Mouse (Mus musculus) fat pad, adult 2 months (tissue): ENCODE measurements at regions not wholly inside any gene's neighbourhood (a gene's known extent, or its start where the extent isn't known, plus 50 kb on each side); places are given as distances from the start of the nearest gene placed in this dataset.
A peak's percentile ranks its signal among the peaks of the same experiment; 100 is the strongest.

Experiments used
- DNase-seq: peaks from one replicate; pipeline ENCODE4 v3.0.0-alpha.2; 2011; ENCODE audit warnings: low read depth, low spot score; ENCODE audit errors: extremely low read depth

DNA sequence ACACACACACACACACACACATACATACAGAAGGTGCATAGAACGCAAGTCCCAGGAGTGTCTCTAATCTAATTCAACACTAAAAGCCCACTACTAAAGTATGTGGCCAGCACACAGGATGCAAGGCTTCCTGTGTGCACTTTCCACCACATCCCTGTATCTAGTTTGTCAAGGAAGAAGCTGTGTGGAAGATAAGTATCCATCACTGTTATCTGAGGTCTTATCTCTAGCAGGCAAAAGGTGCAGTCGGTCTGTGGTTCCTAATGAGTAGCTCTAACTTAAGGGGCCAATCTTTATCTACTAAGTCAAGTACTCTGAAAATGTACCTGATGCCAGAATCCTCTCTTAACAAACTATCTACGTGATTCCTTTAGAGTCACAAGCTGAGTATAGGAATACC lies 295.8 kb upstream of the Pitrm1 start:
- no peak for DNase-seq

DNA sequence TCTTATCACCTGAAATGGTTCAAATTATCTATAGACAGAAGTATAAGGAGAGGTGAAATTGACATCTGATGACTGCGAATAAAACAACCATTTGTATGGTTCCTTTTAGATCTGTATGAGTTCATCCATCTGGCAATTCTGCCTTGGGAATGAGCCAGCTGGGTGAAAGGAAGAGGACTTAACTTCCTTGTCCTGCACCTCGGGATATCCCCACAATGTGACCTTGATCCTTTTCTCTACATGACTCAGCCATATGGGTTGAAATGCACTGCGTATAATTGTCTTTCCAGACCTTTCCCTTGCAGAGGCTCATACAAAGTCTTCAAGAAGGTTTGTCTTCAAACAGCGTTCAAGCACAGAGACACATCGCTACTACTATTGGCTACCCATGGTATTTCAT lies 292.6 kb upstream of the Pitrm1 start:
- DNase-seq = no peak

DNA sequence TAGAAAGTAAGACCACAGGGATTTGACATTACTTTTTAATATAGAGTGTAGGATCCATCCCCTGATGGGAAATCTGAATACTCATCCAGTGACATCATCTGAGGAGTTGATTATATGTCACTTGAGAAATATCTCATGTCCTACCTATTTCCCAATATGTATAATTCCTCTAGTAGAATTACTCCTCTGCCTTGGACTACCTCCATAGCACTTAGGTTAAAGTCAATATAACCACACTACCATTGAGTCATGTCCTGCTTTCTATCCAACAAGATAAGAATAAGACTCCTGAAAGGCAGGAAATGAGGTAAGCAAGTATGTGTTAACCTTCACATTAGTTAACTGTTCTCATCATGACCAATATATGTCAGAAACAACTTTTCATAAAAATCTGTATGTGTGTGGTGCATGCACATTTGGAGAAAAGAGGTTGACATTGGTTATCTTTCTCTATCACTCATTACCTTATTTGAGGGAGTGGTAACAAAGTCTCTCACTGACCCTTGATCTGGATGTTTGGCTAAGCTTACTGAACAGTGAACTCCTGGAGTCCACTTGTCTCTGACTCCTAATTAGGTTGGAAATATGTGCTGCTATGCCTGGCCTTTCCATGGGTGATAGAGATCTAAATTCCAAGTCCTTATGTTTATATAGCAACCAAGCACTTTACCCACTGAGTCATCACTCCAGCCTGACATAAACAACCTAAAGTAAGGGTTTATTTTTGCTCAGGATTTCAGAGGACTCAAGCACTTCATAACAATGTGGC lies 292.0 kb upstream of the Pitrm1 start:
- peak; percentile 5 for DNase-seq

DNA sequence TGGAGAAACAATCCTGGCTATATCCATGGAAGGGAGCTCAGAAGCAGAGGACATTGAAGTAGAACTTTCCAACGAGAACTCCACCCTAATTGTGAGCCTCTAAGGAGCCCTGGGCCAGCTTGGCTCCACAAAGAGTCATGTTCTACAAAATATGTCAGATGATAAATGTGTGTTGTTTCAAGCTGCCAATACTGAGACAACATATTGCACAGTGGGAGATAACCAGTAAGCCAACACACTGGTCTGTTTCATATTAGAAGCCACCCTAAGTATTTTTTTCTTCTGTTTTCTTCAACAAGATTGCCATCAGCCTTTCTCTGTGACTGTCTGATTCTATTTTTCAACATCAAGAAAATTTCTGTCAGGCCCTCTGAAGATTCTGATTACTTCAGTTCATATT lies 289.5 kb upstream of the Pitrm1 start:
- no peak for DNase-seq

DNA sequence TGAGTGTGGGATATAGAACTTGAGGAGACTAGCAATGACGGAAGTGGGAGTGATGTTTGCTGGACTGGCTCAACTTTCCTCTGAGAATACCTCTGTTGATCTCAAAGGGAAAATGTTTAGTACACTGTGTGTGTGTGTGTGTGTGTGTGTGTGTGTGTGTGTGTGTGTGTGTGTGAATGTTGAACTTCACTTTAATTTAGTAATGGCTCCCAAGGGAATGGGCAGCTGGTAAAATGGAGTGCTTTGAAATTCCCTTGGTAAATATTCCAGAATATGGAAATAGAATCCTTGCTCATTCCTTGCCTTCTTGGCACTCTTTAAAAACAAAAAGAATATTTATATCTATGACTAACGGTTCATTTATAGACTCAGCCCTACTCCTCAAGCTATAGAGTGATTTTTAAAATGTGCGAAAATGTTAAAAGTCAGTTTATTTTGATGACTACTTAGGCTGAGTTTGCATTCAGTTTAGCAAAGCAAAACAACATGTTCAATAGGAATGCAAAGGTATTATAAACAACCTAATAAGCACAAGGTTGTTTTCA lies 287.6 kb upstream of the Pitrm1 start:
- no peak for DNase-seq

DNA sequence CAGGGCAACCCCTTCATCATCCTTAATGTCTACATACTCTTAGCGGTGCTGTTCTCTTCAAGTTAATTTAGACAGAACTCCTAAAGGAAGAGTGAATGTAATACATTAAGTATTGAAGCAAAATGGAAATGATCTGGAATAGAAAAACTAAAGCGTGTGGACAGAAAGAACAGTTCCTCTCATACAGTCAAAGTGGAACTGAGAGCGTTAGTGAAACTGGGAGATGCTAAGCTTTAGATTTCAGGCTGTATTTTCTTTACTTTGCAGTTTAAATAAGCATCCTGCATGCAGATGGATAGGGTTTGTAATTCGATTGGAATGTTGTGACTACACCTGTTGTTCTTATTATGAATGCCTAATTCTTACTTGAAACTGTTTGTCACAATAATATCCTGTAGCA lies 286.5 kb upstream of the Pitrm1 start:
- no peak for DNase-seq

DNA sequence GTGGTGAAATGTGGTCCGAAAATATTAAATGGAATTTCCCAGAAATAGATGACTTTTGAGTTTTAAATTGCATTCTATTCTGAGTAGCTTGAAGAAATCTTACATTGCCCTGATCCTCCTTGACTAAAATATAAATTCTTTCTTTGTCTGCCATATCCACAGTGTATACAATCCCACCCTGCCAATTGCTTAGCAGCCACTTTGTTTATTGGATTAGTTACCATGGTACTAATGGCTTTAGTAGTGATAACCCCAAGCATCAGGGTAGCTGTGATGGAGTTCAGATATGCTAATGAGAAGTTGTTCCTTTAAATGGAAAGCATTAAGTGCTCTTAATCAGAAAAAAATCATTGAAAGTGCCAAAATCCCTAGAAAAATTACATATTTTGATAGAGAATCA lies 277.4 kb upstream of the Pitrm1 start:
- DNase-seq = no peak

DNA sequence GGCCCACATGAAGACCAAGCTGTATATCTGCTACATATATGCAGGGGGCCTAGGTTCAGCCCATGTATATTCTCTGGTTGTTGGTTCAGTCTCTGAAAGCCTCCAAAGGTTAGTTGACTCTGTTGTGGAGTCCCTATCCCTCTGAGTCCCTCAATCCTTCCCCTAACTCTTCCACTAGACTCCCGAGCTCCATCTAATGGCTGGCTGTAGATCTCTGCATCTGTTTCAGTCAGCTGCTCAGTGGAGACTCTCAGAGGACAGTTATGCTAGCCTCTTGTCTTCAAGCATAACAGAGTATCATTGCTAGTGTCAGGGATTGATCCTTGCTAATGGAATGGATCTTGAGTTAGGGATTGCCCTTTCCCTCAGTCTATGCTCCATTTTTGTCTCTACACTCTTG lies 275.0 kb upstream of the Pitrm1 start:
- DNase-seq = no peak

DNA sequence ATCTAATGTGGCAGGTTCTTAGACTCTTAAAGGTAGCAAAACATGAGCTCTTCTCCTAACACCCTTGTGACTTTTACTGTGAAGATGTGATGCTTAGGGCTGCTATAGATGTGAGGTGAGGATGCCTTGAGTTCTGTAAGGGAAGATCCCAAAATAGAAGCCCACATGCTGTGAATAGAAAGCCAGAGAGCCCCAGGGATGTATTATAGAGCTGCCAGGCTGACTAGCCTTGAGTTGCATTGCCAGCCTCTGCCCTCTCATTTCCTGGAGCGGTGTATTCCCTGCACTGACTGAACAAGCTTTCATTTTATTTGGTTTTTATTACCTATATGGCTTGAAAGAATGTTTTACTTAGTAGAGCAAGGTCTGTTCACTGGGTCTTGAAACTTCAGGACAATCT lies 267.9 kb upstream of the Pitrm1 start:
- DNase-seq = no peak

DNA sequence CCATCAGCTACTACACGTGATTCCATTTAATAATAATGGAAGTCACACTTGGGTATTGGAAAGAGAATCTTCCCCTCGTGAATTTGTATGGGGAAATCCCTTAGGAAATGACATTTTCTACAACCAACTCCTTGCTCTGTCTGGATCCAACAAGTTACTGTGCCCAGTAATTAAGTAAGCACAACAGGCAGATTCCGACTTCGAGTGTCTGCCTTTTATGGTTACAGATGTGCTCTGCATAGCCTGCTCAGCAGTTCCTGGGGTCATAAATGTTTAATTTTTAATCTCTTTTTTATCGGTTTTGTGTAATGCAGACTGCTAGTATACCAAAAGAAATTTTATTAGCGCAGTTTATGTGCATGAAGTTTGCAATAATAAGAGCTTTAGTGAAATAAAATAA lies 259.8 kb upstream of the Pitrm1 start:
- DNase-seq = no peak

DNA sequence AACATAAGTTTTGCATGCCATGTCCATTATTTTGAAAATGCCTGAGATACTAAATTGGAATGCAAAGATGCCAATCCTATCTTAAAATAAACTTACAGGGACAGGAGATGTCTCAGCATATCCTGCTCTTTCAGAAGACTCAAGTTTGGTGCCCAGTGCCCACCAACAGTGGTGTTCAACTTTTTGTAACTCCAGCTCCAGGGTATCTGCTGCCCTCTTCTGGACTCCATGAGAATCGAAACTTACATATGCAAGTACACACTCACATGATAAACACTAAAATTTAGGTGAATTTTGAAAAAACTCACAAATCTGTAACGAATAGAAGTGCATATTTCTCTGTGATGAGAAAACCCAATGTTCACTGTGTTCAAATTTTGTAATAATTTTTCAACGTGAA lies 255.9 kb upstream of the Pitrm1 start:
- no peak for DNase-seq

DNA sequence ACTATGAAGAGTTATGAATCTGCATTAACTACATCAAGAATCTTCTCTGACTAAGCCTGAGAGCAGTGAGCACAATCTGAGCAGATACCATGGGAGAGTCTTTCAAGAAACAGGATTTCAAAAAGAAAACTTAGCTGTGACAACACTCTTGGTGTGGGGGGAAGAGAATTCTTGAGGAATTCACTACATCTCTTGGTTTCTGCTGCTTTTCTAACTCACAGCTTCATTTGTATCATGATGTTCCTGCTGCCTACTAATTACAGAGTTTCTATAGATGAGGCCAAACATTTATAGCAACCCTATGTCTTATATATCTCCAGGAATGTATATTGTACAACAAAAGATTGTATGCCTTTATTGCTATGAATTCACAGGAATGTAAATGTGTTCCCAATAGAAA lies 242.2 kb upstream of the Pitrm1 start:
- DNase-seq = no peak

DNA sequence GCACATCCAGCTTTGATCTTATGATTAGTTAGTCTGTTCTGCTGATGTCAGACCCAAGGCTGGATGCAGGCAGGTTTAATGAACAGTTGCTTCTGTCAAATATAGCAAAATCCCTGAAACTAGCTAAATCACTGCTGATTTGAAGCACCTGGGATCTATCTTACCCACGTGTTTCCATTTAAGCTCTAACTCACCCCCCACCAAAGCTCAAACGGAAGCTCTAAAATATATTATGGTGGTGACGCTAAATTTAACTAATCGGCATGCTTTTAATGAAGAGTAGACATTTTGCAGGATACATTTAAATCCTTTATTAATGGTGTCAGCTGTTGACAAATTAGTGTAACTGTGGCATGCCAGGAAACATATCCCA lies 241.3 kb upstream of the Pitrm1 start:
- DNase-seq = no peak

DNA sequence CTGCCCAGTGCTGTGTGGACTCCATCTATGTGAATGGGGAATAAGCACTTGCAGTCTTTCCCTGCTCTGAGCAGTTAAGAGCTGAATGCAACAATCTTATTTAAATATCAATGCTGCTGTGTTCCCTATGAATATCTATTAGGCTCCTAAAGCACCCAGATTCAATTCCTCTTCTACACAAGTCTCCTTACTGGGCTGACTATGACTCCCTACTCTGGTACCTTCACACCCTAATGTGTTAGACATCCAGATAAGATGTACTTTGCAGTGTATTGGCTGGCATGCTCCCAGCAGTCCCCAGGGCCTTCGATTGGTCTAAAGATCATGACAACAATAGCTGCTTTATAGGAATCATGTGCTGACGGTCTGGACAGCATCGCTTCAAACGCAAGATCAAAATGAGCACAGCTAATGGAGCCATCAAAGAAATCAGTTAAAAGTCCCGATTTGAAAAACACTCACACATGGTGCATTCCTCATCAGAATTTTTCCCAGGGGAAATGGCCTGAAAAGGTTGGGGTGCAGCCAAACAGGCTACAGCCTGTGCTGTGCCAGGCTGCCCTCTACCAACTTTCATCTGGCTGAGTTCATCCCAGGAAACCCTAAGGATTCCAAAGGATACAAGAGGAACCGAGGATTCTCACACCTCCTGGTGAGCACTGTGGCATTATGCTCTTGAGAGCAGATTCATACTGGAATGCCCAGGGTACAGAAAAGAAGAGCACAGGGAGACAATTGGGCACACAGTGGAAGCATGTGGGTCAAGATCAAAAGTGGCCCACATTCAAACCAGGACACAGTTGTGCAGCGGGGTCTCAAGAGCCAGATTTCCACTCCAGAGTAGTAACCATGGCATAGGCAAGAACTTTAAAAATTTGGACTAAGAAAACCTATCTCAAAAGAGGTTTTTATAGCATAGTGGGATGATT lies 240.7 kb upstream of the Pitrm1 start:
- no peak for DNase-seq

DNA sequence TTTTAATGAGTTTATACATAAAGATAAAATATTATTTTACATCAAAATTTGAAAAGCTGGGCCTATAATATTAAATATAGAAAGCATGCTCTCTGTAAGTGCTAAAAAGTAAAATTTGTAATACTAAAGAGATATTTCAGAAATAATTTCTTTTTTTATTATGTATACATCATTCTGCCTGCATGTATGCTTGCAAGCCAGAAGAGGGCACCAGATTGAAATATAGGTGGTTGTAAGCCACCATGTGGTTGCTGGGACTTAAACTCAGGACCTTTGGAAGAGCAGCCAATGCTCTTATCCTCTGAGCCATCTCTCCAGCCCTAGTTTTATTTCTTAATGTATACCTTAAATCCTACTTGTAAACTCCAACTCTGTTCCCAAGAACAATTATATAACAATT lies 231.7 kb upstream of the Pitrm1 start:
- no peak for DNase-seq

DNA sequence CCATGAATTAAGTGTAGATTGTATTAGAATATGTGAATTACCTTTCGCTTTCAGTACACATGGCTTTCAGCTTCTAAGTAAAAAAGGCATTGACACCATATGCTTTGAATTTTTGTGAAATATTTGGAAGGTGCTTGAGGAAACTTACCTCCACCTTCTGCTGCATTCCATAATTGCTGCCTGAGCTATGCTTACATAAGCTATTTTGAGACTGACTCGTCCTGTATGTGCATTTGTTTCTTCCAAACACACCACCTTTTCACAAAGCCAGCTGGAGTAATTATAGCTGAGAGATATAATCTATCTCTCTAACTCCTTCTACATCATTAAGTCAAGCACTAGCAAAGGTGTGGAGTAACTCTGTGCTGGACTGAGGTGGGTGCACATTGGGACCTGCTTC lies 224.0 kb upstream of the Pitrm1 start:
- DNase-seq = no peak

DNA sequence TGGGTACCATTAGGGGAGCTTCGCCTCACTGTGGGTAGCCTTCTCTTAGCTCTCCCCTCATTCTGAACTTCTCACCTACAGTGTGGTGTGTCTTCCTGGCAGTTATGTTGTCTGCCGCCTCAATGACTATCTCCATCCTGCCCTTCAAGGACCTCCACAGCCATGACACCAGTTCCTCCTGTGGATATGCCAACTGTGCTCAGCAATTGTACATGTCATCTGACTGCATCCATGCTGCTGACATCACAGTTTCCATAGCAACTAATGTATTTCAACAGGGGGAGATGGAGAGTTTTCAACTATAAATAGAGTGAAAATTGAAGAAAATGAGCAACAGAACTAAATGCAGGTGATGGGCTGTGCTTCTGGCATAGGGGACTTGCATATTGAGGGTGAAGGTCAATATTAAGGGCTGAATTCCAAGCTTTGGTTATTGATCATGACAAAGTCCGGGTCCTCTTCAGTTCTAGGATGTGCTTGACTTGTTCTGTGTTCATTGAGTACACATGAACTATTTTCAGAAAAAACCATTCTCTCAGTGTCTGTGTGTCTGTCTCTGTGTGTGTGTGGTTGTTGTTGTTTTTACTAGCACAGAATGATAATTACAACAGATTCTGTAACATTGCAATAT lies 217.5 kb upstream of the Pitrm1 start:
- DNase-seq = no peak

DNA sequence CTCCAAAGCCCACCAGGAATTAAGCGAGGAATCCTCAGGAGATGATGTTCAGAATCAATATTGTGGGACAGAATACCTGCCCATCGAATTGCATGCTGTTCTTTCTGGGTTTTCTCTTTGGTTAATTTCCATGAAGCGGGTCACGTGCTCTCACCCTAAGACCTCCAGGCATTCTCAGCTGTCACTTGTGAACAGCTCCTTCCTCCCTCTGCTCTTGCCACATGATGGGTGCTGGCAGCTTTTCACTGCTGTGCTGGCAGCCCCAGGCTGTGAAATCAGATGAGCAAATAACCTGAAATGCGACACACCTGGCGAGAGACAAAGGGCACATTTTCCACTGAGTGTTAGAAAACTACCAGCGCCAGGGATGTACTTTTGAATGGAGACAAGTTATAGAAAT lies 207.8 kb upstream of the Pitrm1 start:
- DNase-seq = peak; percentile 58

DNA sequence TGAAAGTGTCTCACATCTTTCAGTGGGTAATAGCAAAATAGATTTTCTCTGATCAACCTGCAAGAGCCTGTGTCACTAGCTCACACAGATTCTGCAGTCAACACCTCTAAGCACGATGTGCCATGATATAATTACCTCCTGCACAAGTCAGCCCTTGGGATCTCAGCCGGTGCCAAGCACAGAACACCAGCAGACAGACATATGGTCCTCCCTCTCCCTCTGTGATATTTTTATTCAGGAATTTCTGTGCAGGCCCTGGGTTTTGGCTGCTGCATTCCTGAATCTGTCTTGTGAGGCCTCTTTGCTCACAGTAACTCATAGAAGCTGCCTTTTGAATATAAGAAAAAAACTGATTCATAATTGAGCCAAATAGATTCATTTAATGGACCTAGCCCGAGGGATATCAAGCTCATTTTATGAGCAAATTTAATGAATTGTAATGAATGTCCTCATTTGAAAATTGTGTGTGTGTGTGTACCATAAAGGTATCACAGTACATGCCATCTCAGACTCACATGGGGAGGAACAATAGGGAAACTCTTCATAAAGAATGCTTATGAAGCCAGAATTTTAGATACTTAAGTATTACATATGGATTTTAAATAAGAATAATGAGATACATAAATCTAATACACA lies 206.7 kb upstream of the Pitrm1 start:
- DNase-seq = no peak

DNA sequence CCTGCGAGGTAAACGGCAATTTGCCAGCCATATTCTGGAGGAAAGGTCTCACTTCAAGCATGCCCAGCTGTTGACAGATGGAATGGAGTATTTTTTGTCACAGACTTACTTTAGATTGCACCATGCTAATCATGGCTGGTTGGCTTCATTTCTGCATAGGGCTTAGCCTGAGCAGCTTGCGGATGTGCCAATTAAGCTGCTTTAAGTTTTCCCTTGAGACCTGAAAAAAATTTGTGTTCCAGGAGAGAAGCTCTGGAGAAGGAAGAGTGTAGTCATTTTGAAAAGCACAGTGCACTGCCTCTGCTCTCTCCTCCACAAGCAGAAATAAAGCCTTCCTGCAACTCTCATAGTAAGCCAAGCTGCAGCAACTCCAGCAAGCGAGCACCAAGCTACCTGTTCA lies 182.8 kb upstream of the Pitrm1 start:
- peak; percentile 11 for DNase-seq

DNA sequence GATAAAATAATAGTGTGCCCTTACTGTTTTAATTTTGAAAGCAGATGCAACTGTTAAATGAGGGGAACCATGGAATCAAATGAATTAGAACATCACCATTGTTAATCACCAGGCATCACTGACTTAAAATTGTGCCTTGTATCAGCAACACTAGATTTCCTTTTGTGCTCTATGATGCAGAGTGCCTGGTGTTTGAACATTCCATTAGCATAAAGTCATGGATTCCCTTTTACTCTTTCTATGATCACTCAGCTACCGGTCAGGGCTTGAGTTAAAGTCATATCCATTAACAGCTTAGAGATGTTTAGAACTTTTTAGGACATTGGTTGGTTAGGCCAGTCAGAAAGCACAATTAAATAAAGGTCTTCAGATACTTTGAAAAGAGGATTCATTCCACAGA lies 180.3 kb upstream of the Pitrm1 start:
- no peak for DNase-seq
